Mouse (Mus musculus) megakaryocyte, embryonic 14.5 days (primary cell): ENCODE data around the gene Ttc25.

Source experiments
- FLI1 ChIP-seq: IDR thresholded peaks from 2 replicates; pipeline ENCODE4 v1.6.1; 2012; ENCODE audit warnings: low read length, inconsistent platforms, mixed read lengths
- GATA1 ChIP-seq: IDR thresholded peaks from 3 replicates; pipeline ENCODE4 v1.6.1; 2012; ENCODE audit warnings: mixed read lengths, low read length, inconsistent platforms, borderline replicate concordance

DNA sequence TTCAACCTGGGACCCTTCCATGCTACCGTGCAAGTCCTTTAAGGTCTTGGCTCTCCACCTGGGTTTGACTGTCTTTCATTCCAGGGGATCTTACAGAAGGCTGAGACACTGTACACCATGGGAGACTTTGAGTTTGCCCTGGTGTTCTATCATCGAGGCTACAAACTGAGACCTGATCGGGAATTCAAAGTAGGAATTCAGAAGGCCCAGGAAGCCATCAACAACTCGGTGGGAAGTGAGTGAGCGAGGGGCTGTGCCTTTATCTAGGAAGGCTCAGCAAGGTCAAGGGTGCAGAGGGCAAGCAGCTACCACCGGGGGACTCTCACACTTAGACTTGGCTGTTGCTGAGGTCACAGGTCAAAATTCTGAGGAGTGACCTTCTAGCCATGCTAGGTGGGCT lies 4.7 kb downstream of the Ttc25 start:
- TF ChIP-seq GATA1 (no peak), FLI1 (no peak)
